Mouse (Mus musculus) Patski (cell line): ENCODE results near the gene Ankrd33b. TPM values are rescaled to one million over a fixed set of nuclear protein-coding genes. Genes with fewer than 3 reads are reported as not detected.
A peak's percentile ranks its signal among the peaks of the same experiment; 100 is the strongest.

Source experiments
- ATAC-seq: fragments of 100-300 bp; one replicate; pipeline ENCODE4 v1.8.0; 2021
- CTCF ChIA-PET: fragments of 350-600 bp; sonication (Branson Sonifier 250); formaldehyde crosslinking; loops from one replicate; lab custom pipeline; 2022; ENCODE audit warnings: inconsistent platforms; lab: Charles Lee
- POLR2A ChIA-PET: fragments of 350-600 bp; sonication (Branson Sonifier 250); formaldehyde crosslinking; loops from one replicate; lab custom pipeline; 2022; ENCODE audit warnings: antibody characterized with exemption, inconsistent platforms; lab: Charles Lee
- DNase-seq: peaks from one replicate; pipeline ENCODE4 v3.0.0-alpha.2; 2011; ENCODE audit warnings: low read depth, low spot score
- H3K27me3 ChIP-seq: fragments of 371-371 bp; one replicate; pipeline ENCODE4 v1.5.1; 2021
- CTCF ChIP-seq: fragments of 100-300 bp; IDR thresholded peaks from one replicate; pipeline ENCODE4 v1.5.1; 2021
- in situ Hi-C: fragments of 300-500 bp; cut with MboI; formaldehyde crosslinking; loops from 3 replicates; pipeline ENCODE4 v1.11.1; 2018; ENCODE audit warnings: low pct_unique_long_range_greater_than_20kb, mixed read lengths
- polyA plus RNA-seq: library from polyadenylated mRNA; unstranded; gene quantifications from one replicate; pipeline ENCODE4 v1.2.3, GENCODE M21; 2021

Gene Ankrd33b
- polyA plus RNA-seq, 1 experiment from 2014 or later: 9.3 TPM

DNA sequence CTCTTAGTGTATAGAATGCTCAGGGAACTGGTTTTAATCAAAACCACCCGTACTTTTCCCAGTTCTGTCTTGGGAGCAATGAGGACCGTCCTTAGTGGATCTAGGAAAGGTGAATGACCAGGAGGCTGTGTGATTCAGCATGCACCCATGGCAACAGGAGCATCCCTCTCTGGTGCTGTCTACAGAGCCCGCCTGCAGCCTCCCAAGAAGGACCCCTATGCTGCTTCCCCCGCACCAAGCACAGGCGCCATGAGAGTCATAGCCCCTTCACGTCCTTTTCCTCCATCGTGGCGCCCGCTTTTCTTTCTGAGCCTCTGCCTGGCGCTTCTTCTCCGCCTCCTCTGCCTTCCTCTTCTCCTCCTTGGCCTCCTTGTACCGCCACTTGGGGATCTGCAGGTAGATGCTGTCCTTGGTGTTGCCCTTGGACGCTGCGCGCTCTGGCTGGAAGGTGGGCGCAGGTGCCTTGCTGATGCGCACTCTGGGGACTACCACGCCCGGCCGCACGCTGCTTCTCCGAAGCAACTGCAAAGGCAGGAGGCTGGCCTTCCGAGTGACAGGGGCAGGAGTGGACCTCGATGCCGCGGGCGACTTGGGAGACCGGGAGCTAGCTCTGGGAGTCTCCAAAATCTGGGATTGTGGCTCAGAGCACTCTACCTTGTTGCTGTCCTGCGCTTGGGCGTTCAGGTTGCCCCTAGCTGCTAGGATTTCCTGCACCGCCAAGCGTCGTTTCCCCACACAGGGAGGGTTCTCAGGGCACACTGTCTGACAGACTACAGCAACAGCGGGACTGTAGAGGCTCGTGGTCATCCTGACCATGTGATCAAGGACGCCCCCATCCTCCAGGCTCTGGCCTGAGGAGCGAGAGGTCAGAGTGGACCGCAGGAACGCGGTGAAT is 70.4 kb downstream of the Ankrd33b start:
- no peaks in the 10 kb centered on the region for H3K27me3 ChIP-seq
- ChIA-PET CTCF (no interaction called here), POLR2A (no interaction called here)
- no peak for TF ChIP-seq CTCF
- DNase-seq (no peak), ATAC-seq (no peak)
- in situ Hi-C loops: no loop called here

DNA sequence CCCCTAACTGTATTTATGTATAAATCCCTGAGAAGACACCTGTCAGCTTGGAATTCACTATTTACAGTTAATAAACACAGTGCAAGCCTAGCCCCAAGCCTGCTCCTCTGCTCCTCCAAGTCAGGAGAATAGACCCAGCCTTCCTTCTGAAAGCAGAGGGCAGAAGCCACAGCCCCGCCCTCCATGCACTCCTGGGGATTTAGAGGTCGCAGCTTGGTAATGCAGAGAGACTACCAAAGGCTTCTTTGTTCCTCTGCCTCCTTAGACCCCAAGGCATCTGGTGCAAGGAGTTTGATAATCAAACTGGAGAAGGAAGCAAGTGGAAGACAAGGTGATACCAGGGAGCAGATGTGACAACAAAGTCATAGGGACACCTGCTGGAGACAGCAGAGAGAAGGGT is 73.2 kb downstream of the Ankrd33b start:
- in situ Hi-C loops: no loop called here
- ChIA-PET CTCF (no interaction called here), POLR2A (no interaction called here)
- H3K27me3 ChIP-seq: no peaks in the 10 kb centered on the region
- ATAC-seq (no peak), DNase-seq (no peak)
- no peak for TF ChIP-seq CTCF

DNA sequence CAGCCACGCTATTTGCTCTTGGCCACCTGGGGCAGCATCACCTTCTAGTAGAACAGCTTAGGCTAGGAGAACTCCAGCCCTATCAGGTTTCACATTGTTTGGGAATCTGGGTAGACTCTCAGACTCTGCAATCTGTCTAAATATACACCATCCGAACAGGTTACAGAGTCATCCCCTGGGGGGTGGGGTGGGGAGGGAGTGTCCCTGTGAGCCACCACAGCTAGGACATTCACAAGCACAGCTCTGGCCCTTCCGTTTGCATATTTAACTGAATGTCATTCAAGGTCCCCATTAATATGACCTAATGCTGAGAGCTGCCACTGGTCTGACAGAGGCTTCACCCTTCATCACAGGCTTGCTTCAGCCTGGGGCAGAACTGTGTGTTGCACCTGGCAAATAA is 74.9 kb downstream of the Ankrd33b start:
- ATAC-seq (peak; percentile 25), DNase-seq (no peak)
- ChIA-PET POLR2A (no interaction called here), CTCF (interaction anchor here (1.3 kb wide), 2 partner anchors 9 to 15 kb away, joined by 3 read pairs; no protein-coding TSS in a partner anchor)
- no peak for TF ChIP-seq CTCF
- in situ Hi-C loops: no loop called here
- H3K27me3 ChIP-seq: no peaks in the 10 kb centered on the region

DNA sequence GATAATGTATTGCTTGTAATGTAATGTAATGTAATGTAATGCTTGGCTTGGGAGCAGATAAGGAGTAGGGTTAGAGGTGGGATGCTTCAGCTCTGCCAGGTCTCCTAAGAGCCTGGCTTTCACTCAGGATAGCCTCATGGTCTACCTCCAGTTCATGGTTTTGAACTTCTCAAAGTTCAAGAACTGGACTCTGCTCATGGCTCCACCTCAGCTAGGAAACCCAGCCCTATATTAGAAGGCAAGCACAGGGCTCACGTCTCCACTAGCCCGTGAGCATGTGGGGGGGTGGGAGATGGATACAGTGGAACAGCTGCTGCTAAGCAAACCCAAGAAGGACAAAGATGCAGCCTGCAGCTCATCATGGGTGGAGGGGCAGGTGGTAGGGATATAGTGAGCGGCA is 81.8 kb downstream of the Ankrd33b start:
- ChIA-PET POLR2A (no interaction called here), CTCF (no interaction called here)
- no peak for DNase-seq
- no peak for TF ChIP-seq CTCF
- no peak for ATAC-seq
- H3K27me3 ChIP-seq: no peaks in the 10 kb centered on the region
- in situ Hi-C loops: no loop called here

- TF ChIP-seq CTCF: no peak
- in situ Hi-C loops: no loop called here
- no peaks in the 10 kb centered on the region for H3K27me3 ChIP-seq
- no peak for DNase-seq
- no peak for ATAC-seq
- CTCF ChIA-PET: interaction anchor here (1.6 kb wide), 1 partner anchor 162 kb away, joined by 7 read pairs; no protein-coding TSS in a partner anchor
- POLR2A ChIA-PET: no interaction called here
These were observed 82.4 kb downstream of the Ankrd33b start for GRCm38 (mm10) chr15:31284922-31285631.

- TF ChIP-seq CTCF: peak; percentile 59
- POLR2A ChIA-PET: no interaction called here
- in situ Hi-C loops: no loop called here
- H3K27me3 ChIP-seq: no peaks in the 10 kb centered on the region
- ATAC-seq (no peak), DNase-seq (no peak)
- CTCF ChIA-PET: interaction anchor here (1.1 to 1.6 kb wide), 2 partner anchors 9 to 163 kb away, joined by 3 to 7 read pairs; no protein-coding TSS in a partner anchor
These were observed 83.4 kb downstream of the Ankrd33b start for GRCm38 (mm10) chr15:31284142-31284541.

- ATAC-seq (no peak), DNase-seq (no peak)
- in situ Hi-C loops: no loop called here
- no peaks in the 10 kb centered on the region for H3K27me3 ChIP-seq
- ChIA-PET CTCF (interaction anchor here (1.2 kb wide), 1 partner anchor 11 kb away, joined by 3 read pairs; no protein-coding TSS in a partner anchor), POLR2A (interaction anchor here (0.6 to 1.1 kb wide), 2 partner anchors 9 to 31 kb away, joined by 4 to 7 read pairs; no protein-coding TSS in a partner anchor)
- TF ChIP-seq CTCF: no peak
These were observed 85.2 kb downstream of the Ankrd33b start for GRCm38 (mm10) chr15:31282353-31282752.

DNA sequence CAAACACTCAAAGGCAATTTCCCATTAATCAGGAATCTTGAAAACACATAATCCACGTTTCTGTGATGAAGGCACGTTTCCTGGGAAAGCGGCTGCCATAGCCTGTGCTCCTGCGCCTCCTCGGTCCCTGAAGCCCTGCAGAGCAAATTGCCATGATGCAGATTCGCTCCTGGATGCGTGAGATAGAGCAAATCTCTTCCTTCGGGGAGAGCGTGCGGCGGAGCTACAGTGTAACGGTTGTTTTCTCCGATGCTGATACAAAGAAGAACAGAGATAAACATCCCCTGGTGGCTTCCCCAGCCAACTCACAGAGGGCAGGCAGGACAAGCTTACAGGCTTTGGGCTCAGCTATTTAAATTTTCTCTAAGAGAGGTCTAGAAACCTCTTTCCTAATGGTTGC is 85.7 kb downstream of the Ankrd33b start:
- no peak for TF ChIP-seq CTCF
- no peak for ATAC-seq
- DNase-seq: no peak
- in situ Hi-C loops: no loop called here
- ChIA-PET CTCF (interaction anchor here (1.2 kb wide), 1 partner anchor 11 kb away, joined by 3 read pairs; no protein-coding TSS in a partner anchor), POLR2A (interaction anchor here (0.6 to 1.1 kb wide), 2 partner anchors 10 to 32 kb away, joined by 4 to 7 read pairs; no protein-coding TSS in a partner anchor)
- no peaks in the 10 kb centered on the region for H3K27me3 ChIP-seq

DNA sequence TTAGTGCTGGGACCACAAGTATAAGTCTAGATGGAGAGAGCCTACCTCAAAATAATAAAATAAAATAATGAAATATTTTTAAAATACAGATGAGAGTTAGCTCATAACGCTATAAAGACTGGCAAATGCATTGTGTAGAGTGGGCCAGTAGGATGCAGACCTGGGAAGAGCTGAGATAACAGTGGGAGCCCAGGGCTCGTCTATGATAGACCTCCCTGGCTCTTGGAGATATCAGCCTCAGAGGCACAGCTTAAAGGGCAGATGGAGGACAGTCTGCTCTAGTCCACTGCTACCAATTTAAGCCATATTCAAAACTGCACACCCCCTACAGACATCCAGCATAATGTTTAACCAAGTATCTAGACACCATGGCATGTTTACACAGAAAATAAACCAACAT is 86.8 kb downstream of the Ankrd33b start:
- ChIA-PET POLR2A (no interaction called here), CTCF (no interaction called here)
- ATAC-seq: no peak
- no peak for DNase-seq
- H3K27me3 ChIP-seq: no peaks in the 10 kb centered on the region
- TF ChIP-seq CTCF: no peak
- in situ Hi-C loops: no loop called here

DNA sequence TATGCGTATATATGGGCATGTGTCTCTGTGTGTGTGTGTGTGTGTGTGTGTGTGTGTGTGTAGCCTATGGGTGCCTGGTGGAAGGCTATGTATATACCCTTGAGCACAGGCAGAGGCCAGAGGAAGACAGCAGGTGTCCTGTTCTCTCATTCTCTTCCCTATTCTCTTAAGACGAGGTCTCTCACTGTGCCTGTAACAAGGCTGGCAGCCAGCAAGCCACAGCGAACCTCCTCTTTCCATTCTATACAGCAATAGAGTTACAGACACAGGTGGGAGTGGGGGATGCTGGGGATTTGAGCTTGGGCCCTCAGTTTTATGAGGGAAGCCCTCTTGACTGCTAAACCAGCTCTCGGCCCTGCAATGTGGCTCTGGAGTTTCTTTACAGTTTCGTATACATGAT is 87.5 kb downstream of the Ankrd33b start:
- no peak for DNase-seq
- ChIA-PET CTCF (no interaction called here), POLR2A (no interaction called here)
- TF ChIP-seq CTCF: no peak
- in situ Hi-C loops: no loop called here
- H3K27me3 ChIP-seq: no peaks in the 10 kb centered on the region
- no peak for ATAC-seq
